Mouse (Mus musculus) bone marrow, adult 2 months (tissue): ENCODE data around the gene Ttc41.

Experiments
- CTCF ChIP-seq: fragments of 200-500 bp; IDR thresholded peaks from 2 replicates; pipeline ENCODE4 v1.5.1; 2011; ENCODE audit warnings: low read length, control low read depth; ENCODE audit not compliant: control insufficient read depth, insufficient read depth
- POLR2A ChIP-seq: fragments of 200-500 bp; IDR thresholded peaks from 2 replicates; pipeline ENCODE4 v1.6.1; 2011; ENCODE audit warnings: low read depth, mild to moderate bottlenecking, control low read depth, low read length, borderline replicate concordance; ENCODE audit not compliant: control insufficient read depth

GRCm38 (mm10) chr10:86700251-86700650 lies 5.4 kb upstream of the Ttc41 start:
- TF ChIP-seq POLR2A (no peak), CTCF (no peak)
